Mouse (Mus musculus) heart, postnatal 0 days (tissue): Measurements from ENCODE around the gene Mettl8.

Experiments used
- CTCF ChIP-seq: IDR thresholded peaks from 2 replicates; pipeline ENCODE4 v1.5.1; 2016; ENCODE audit warnings: antibody characterized with exemption, control low read depth, low read depth
- EP300 ChIP-seq: IDR thresholded peaks from 2 replicates; pipeline ENCODE4 v1.6.1; 2016; ENCODE audit warnings: antibody characterized with exemption, low read depth

DNA sequence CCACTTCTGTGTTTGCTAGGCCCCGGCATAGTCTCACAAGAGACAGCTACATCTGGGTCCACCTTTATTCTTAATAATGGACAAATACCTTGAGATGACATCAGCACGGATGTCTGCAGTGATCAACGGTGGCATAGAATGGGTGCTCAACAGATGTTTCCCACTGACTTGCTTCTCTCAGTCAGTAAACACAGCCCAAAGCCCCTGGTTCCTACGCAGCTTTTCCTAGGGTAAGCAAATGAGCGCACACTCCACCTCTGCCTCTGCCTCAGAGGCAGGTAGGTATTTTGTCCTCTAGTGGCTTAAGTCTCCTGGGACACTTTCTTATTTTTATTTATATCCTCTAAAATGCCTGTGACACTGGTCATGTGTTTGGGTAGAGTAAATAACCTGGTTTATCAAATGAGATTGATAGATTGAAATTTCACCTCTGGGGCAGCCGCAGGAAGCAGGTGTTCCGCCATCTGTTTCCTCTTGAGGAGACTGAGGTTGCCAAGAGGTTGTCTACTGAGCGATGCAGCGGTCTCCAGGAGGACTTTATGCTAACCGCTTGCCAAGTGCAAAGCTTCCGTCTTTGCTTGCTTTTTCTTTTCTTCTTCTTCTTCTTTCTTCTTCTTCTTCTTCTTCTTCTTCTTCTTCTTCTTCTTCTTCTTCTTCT is 124.6 kb downstream of the Mettl8 start:
- TF ChIP-seq CTCF (no peak), EP300 (0 out of 2 replicates have a peak, but pooled peaks have one; percentile 22)
